Mouse (Mus musculus): ENCODE measurements at regions not wholly inside any gene's neighbourhood (a gene's known extent, or its start where the extent isn't known, plus 50 kb on each side); places are given as distances from the start of the nearest gene placed in this dataset.

GRCm38 (mm10) chr4:153320602-153321001, 162.0 kb downstream of the Ajap1 start:
- TF ChIP-seq CTCF (IDR thresholded peaks at IDR 0.05; ENCODE audit: low read depth, low read length), result no peak
- no peak for TF ChIP-seq TAL1 (conservative IDR thresholded peaks at IDR 0.05; ENCODE audit: low read depth, low read length)
- no peak for TF ChIP-seq GATA1 (IDR thresholded peaks at IDR 0.05; ENCODE audit: borderline replicate concordance, low read length)
- no peak for TF ChIP-seq POLR2AphosphoS5 (IDR thresholded peaks at IDR 0.05; ENCODE audit: insufficient replicate concordance, low read depth, low read length)

All from G1E (cell line).